21 mouse cellular contexts compared by ENCODE assay signal in genomic region chr7:40539789-40540188, GRCm38 (mm10).
DNase-seq lines count a peak whose midpoint lies in the region; ATAC-seq lines count a peak whose summit lies in the region.
"Had no signal": no experiment of that assay in that cellular context is flagged by ENCODE, and none has a peak within 500 bp of the region (broad histone marks: within the 10 kb centered on the region; RNA-seq: fewer than 3 reads in every experiment).

No protein-coding gene starts in this region.

- H3K36me3 ChIP-seq in hindbrain, embryonic 16.5 days (ENCODE audit: control insufficient read depth, insufficient read depth, low read length), result no peaks in the 10 kb centered on the region
- H3K36me3 ChIP-seq in hindbrain, embryonic 14.5 days (replicated peaks; ENCODE audit: control insufficient read depth, insufficient read depth), result no peaks in the 10 kb centered on the region
- H3K36me3 ChIP-seq: embryonic facial prominence, embryonic 15.5 days; G1E; heart, embryonic 15.5 days; midbrain, embryonic 12.5 days; neural tube, embryonic 13.5 days had no signal

- 62% methylated on average over 5 of the region's 5 CpGs for WGBS in hindbrain, embryonic 16.5 days
- 64% methylated on average over 5 of the region's 5 CpGs for WGBS in hindbrain, embryonic 14.5 days

- peak; percentile 12 to 35 for DNase-seq in cerebellum, postnatal 25 days
- no peak for DNase-seq in cerebellum, adult 18-20 months
- no peak for DNase-seq in hindbrain, embryonic 14.5 days (ENCODE audit: low spot score)
- DNase-seq in right cerebral cortex, adult 18-20 months, result peak; percentile 6
- DNase-seq in right cerebral cortex, adult 2 months (ENCODE audit: low spot score in 2 of 2), result no peak
- no peak for DNase-seq in urinary bladder, adult 2 months (ENCODE audit: low spot score)
- DNase-seq: adrenal gland, postnatal 10 days; gastrocnemius, postnatal 36 days; heart, postnatal 4 days; kidney, adult 8-10 months; kidney, postnatal 14 days; liver, postnatal 0 days; lung, postnatal 10 days; thymus, postnatal 14 days had no signal

- 0 out of 2 replicates have a peak, but pooled peaks have one; percentile 50 for ATAC-seq in hindbrain, embryonic 16.5 days
- no peak for ATAC-seq in hindbrain, embryonic 14.5 days (ENCODE audit: low FRiP score)
- ATAC-seq: activated CD4-positive, CD25-positive, alpha-beta regulatory T cell, adult 4 months; liver, postnatal 0 days had no signal

- H3K9ac ChIP-seq in hindbrain, embryonic 16.5 days (ENCODE audit: low read depth, low read length), result no peak overlapping the region
- no peak overlapping the region for H3K9ac ChIP-seq in hindbrain, embryonic 14.5 days
- H3K9ac ChIP-seq: embryonic facial prominence, embryonic 15.5 days; heart, embryonic 15.5 days; liver, postnatal 0 days; midbrain, embryonic 12.5 days; neural tube, embryonic 13.5 days had no signal

- H3K27me3 ChIP-seq in hindbrain, embryonic 16.5 days (replicated peaks; ENCODE audit: control insufficient read depth, insufficient read depth, low read length), result no peaks in the 10 kb centered on the region
- no peaks in the 10 kb centered on the region for H3K27me3 ChIP-seq in hindbrain, embryonic 14.5 days (ENCODE audit: control insufficient read depth, insufficient read depth, low read length)
- H3K27me3 ChIP-seq: embryonic facial prominence, embryonic 15.5 days; heart, embryonic 15.5 days; midbrain, embryonic 12.5 days; neural tube, embryonic 13.5 days had no signal

- H3K27ac ChIP-seq in hindbrain, embryonic 16.5 days (ENCODE audit: low read depth, low read length), result no peak overlapping the region
- no peak overlapping the region for H3K27ac ChIP-seq in hindbrain, embryonic 14.5 days
- H3K27ac ChIP-seq: embryonic facial prominence, embryonic 15.5 days; heart, embryonic 15.5 days; midbrain, embryonic 12.5 days; neural tube, embryonic 13.5 days had no signal

- no peaks in the 10 kb centered on the region for H3K4me1 ChIP-seq in hindbrain, embryonic 16.5 days (ENCODE audit: control insufficient read depth, insufficient read depth, low read depth, low read length)
- H3K4me1 ChIP-seq in hindbrain, embryonic 14.5 days (replicated peaks; ENCODE audit: control insufficient read depth, insufficient read depth, low read length), result no peaks in the 10 kb centered on the region
- H3K4me1 ChIP-seq: heart, embryonic 15.5 days; midbrain, embryonic 12.5 days; neural tube, embryonic 13.5 days had no signal

- no peak overlapping the region for H3K4me2 ChIP-seq in hindbrain, embryonic 16.5 days (ENCODE audit: low read length)
- H3K4me2 ChIP-seq in hindbrain, embryonic 14.5 days (replicated peaks), result no peak overlapping the region
- H3K4me2 ChIP-seq: embryonic facial prominence, embryonic 15.5 days; heart, embryonic 15.5 days; midbrain, embryonic 12.5 days; neural tube, embryonic 13.5 days had no signal

- H3K4me3 ChIP-seq in hindbrain, embryonic 16.5 days (ENCODE audit: low read length), result no peak overlapping the region
- no peak overlapping the region for H3K4me3 ChIP-seq in hindbrain, embryonic 14.5 days (replicated peaks; ENCODE audit: low read length)
- H3K4me3 ChIP-seq: embryonic facial prominence, embryonic 15.5 days; heart, embryonic 15.5 days; midbrain, embryonic 12.5 days; neural tube, embryonic 13.5 days had no signal

- no peaks in the 10 kb centered on the region for H3K9me3 ChIP-seq in hindbrain, embryonic 16.5 days (ENCODE audit: control insufficient read depth, low read length)
- H3K9me3 ChIP-seq in hindbrain, embryonic 14.5 days (ENCODE audit: control insufficient read depth, low read length), result no peaks in the 10 kb centered on the region
- H3K9me3 ChIP-seq: embryonic facial prominence, embryonic 15.5 days; heart, embryonic 15.5 days; midbrain, embryonic 12.5 days; neural tube, embryonic 13.5 days had no signal

Comparison
In these comparisons a context has a peak if more than half of its experiments do, and no peak if none do; other contexts are left out.
1. DNase-seq: peak in cerebellum, postnatal 25 days (2 of 2) and right cerebral cortex, adult 18-20 months (single experiment); none in cerebellum, adult 18-20 months (0 of 2), hindbrain, embryonic 14.5 days (single experiment), right cerebral cortex, adult 2 months (0 of 2) and urinary bladder, adult 2 months (single experiment).